Mouse (Mus musculus): ENCODE results near the gene Mrgprg. TPM values are rescaled to one million over a fixed set of nuclear protein-coding genes. Genes with fewer than 3 reads are reported as not detected.
A peak's percentile ranks its signal among the peaks of the same experiment; 100 is the strongest.

Gene Mrgprg
- not detected in 2 replicates for polyA plus RNA-seq (2015; fragmentation: Nextera tagmentation; extraction: Ambion mirVana)

- H3K9me3 ChIP-seq (ENCODE audit: control insufficient read depth, low read length), result no peaks in the 10 kb centered on the region
- WGBS, result 45% methylated on average over 6 of the region's 6 CpGs
- H3K36me3 ChIP-seq (ENCODE audit: control insufficient read depth, insufficient read depth), result no peaks in the 10 kb centered on the region
- peaks cover 5% of the 10 kb centered on the region; the same call in 1 of the 2 replicates for H3K27me3 ChIP-seq (replicated peaks; ENCODE audit: control insufficient read depth, insufficient read depth, low read length)
- no peak within 1 kb of the TSS for H3K4me3 ChIP-seq (replicated peaks; ENCODE audit: low read length)
- no peaks in the 10 kb centered on the region for H3K4me1 ChIP-seq (replicated peaks; ENCODE audit: control insufficient read depth, insufficient read depth, low read length)
- H3K4me2 ChIP-seq (ENCODE audit: low read length), result no peak within 1 kb of the TSS
- H3K9ac ChIP-seq (replicated peaks; ENCODE audit: low read depth, low read length), result no peak within 1 kb of the TSS
- no peak for ATAC-seq
- no peak within 1 kb of the TSS for H3K27ac ChIP-seq (ENCODE audit: low read length)
These were observed at the start of gene Mrgprg for GRCm38 (mm10) chr7:143766893-143767292. Gene Mrgprg, minus strand, starts transcription at chr7:143766993.

- no peak for ATAC-seq
- Histone ChIP-seq H3K36me3 (ENCODE audit: control insufficient read depth, insufficient read depth) (0 out of 2 replicates have a peak, but pooled peaks cover 3% of the 10 kb centered on the region), H3K27ac (ENCODE audit: low read length) (no peak overlapping the region), H3K4me1 (replicated peaks; ENCODE audit: control insufficient read depth, insufficient read depth, low read length) (0 out of 2 replicates have a peak, but pooled peaks cover 3% of the 10 kb centered on the region), H3K9me3 (ENCODE audit: control insufficient read depth, low read length) (no peaks in the 10 kb centered on the region), H3K4me2 (ENCODE audit: low read length) (no peak overlapping the region), H3K27me3 (replicated peaks; ENCODE audit: control insufficient read depth, insufficient read depth, low read length) (no peaks in the 10 kb centered on the region), H3K9ac (replicated peaks; ENCODE audit: low read depth, low read length) (no peak overlapping the region), H3K4me3 (replicated peaks; ENCODE audit: low read length) (no peak overlapping the region)
- WGBS, result 47% methylated on average over 1 of the region's 1 CpGs
These were observed 42.1 kb upstream of the Mrgprg start for GRCm38 (mm10) chr7:143808909-143809308.

- peak; percentile 50; the same call in 1 of the 2 replicates for ATAC-seq
- Histone ChIP-seq H3K9ac (replicated peaks; ENCODE audit: low read depth, low read length) (no peak overlapping the region), H3K27ac (ENCODE audit: low read length) (no peak overlapping the region), H3K27me3 (replicated peaks; ENCODE audit: control insufficient read depth, insufficient read depth, low read length) (no peaks in the 10 kb centered on the region), H3K36me3 (ENCODE audit: control insufficient read depth, insufficient read depth) (no peaks in the 10 kb centered on the region), H3K4me3 (replicated peaks; ENCODE audit: low read length) (no peak overlapping the region), H3K9me3 (ENCODE audit: control insufficient read depth, low read length) (no peaks in the 10 kb centered on the region), H3K4me2 (ENCODE audit: low read length) (no peak overlapping the region), H3K4me1 (replicated peaks; ENCODE audit: control insufficient read depth, insufficient read depth, low read length) (0 out of 2 replicates have a peak, but pooled peaks cover 3% of the 10 kb centered on the region)
- 31% methylated on average over 5 of the region's 5 CpGs for WGBS
These were observed 38.4 kb upstream of the Mrgprg start for GRCm38 (mm10) chr7:143805199-143805624.

GRCm38 (mm10) chr7:143801195-143802065 is 34.6 kb upstream of the Mrgprg start:
- Histone ChIP-seq H3K36me3 (ENCODE audit: control insufficient read depth, insufficient read depth) (peaks cover 5% of the 10 kb centered on the region; the same call in 1 of the 2 replicates), H3K27ac (ENCODE audit: low read length) (no peak overlapping the region), H3K4me1 (replicated peaks; ENCODE audit: control insufficient read depth, insufficient read depth, low read length) (0 out of 2 replicates have a peak, but pooled peaks cover 3% of the 10 kb centered on the region), H3K27me3 (replicated peaks; ENCODE audit: control insufficient read depth, insufficient read depth, low read length) (no peaks in the 10 kb centered on the region), H3K4me2 (ENCODE audit: low read length) (no peak overlapping the region), H3K4me3 (replicated peaks; ENCODE audit: low read length) (no peak overlapping the region), H3K9ac (replicated peaks; ENCODE audit: low read depth, low read length) (no peak overlapping the region), H3K9me3 (ENCODE audit: control insufficient read depth, low read length) (no peaks in the 10 kb centered on the region)
- 90% methylated on average over 8 of the region's 8 CpGs for WGBS
- no peak for ATAC-seq

- Histone ChIP-seq H3K4me2 (ENCODE audit: low read length) (no peak overlapping the region), H3K4me3 (replicated peaks; ENCODE audit: low read length) (no peak overlapping the region), H3K27ac (ENCODE audit: low read length) (no peak overlapping the region), H3K9me3 (ENCODE audit: control insufficient read depth, low read length) (no peaks in the 10 kb centered on the region), H3K36me3 (ENCODE audit: control insufficient read depth, insufficient read depth) (peaks cover 5% of the 10 kb centered on the region; the same call in 1 of the 2 replicates), H3K4me1 (replicated peaks; ENCODE audit: control insufficient read depth, insufficient read depth, low read length) (0 out of 2 replicates have a peak, but pooled peaks cover 3% of the 10 kb centered on the region), H3K27me3 (replicated peaks; ENCODE audit: control insufficient read depth, insufficient read depth, low read length) (no peaks in the 10 kb centered on the region), H3K9ac (replicated peaks; ENCODE audit: low read depth, low read length) (no peak overlapping the region)
- WGBS, result 97% methylated on average over 1 of the region's 1 CpGs
- ATAC-seq, result no peak
These were observed 34.0 kb upstream of the Mrgprg start for GRCm38 (mm10) chr7:143800770-143801169.

- no peaks in the 10 kb centered on the region for H3K9me3 ChIP-seq (ENCODE audit: control insufficient read depth, low read length)
- H3K27ac ChIP-seq (ENCODE audit: low read length), result no peak overlapping the region
- H3K4me3 ChIP-seq (replicated peaks; ENCODE audit: low read length), result no peak overlapping the region
- 87% methylated on average over 4 of the region's 4 CpGs for WGBS
- no peaks in the 10 kb centered on the region for H3K27me3 ChIP-seq (replicated peaks; ENCODE audit: control insufficient read depth, insufficient read depth, low read length)
- H3K4me2 ChIP-seq (ENCODE audit: low read length), result no peak overlapping the region
- no peak overlapping the region for H3K9ac ChIP-seq (replicated peaks; ENCODE audit: low read depth, low read length)
- peaks cover 5% of the 10 kb centered on the region; the same call in 1 of the 2 replicates for H3K36me3 ChIP-seq (ENCODE audit: control insufficient read depth, insufficient read depth)
- no peaks in the 10 kb centered on the region for H3K4me1 ChIP-seq (replicated peaks; ENCODE audit: control insufficient read depth, insufficient read depth, low read length)
- ATAC-seq, result no peak
These were observed 32.0 kb upstream of the Mrgprg start for GRCm38 (mm10) chr7:143798783-143799182.

GRCm38 (mm10) chr7:143793121-143793520 is 26.3 kb upstream of the Mrgprg start:
- 60% methylated on average over 4 of the region's 4 CpGs for WGBS
- no peak overlapping the region for H3K9ac ChIP-seq (replicated peaks; ENCODE audit: low read depth, low read length)
- no peak overlapping the region for H3K27ac ChIP-seq (ENCODE audit: low read length)
- H3K27me3 ChIP-seq (replicated peaks; ENCODE audit: control insufficient read depth, insufficient read depth, low read length), result no peaks in the 10 kb centered on the region
- H3K36me3 ChIP-seq (ENCODE audit: control insufficient read depth, insufficient read depth), result peaks cover 5% of the 10 kb centered on the region; the same call in 1 of the 2 replicates
- no peak overlapping the region for H3K4me2 ChIP-seq (ENCODE audit: low read length)
- H3K4me1 ChIP-seq (replicated peaks; ENCODE audit: control insufficient read depth, insufficient read depth, low read length), result no peaks in the 10 kb centered on the region
- no peak overlapping the region for H3K4me3 ChIP-seq (replicated peaks; ENCODE audit: low read length)
- no peak for ATAC-seq
- H3K9me3 ChIP-seq (ENCODE audit: control insufficient read depth, low read length), result no peaks in the 10 kb centered on the region

- ATAC-seq, result no peak
- no peaks in the 10 kb centered on the region for H3K4me1 ChIP-seq (replicated peaks; ENCODE audit: control insufficient read depth, insufficient read depth, low read length)
- H3K27me3 ChIP-seq (replicated peaks; ENCODE audit: control insufficient read depth, insufficient read depth, low read length), result no peaks in the 10 kb centered on the region
- no peak overlapping the region for H3K9ac ChIP-seq (replicated peaks; ENCODE audit: low read depth, low read length)
- no peak overlapping the region for H3K4me3 ChIP-seq (replicated peaks; ENCODE audit: low read length)
- no peak overlapping the region for H3K4me2 ChIP-seq (ENCODE audit: low read length)
- 68% methylated on average over 6 of the region's 6 CpGs for WGBS
- H3K27ac ChIP-seq (ENCODE audit: low read length), result no peak overlapping the region
- no peaks in the 10 kb centered on the region for H3K9me3 ChIP-seq (ENCODE audit: control insufficient read depth, low read length)
- peaks cover 5% of the 10 kb centered on the region; the same call in 1 of the 2 replicates for H3K36me3 ChIP-seq (ENCODE audit: control insufficient read depth, insufficient read depth)
These were observed 25.7 kb upstream of the Mrgprg start for GRCm38 (mm10) chr7:143792336-143792985.
